Comparison of ENCODE assay signal across 13 mouse cellular contexts in genomic region chr12:16584964-16585363, GRCm38 (mm10).
"Had no signal": no experiment of that assay in that cellular context is flagged by ENCODE, and none has a peak within 500 bp of the region (broad histone marks: within the 10 kb centered on the region; RNA-seq: fewer than 3 reads in every experiment).

No protein-coding gene starts in this region.

- H3K27me3 ChIP-seq: limb, embryonic 12.5 days; liver, embryonic 13.5 days; midbrain, embryonic 13.5 days; stomach, embryonic 15.5 days had no signal

- H3K4me3 ChIP-seq: layer of hippocampus, adult 2 months; limb, embryonic 12.5 days; liver, embryonic 13.5 days; midbrain, embryonic 13.5 days; stomach, embryonic 15.5 days had no signal

- H3K4me2 ChIP-seq: limb, embryonic 12.5 days; lung, embryonic 14.5 days; midbrain, embryonic 13.5 days; stomach, embryonic 15.5 days had no signal

- H3K36me3 ChIP-seq: stomach, embryonic 15.5 days had no signal

- ATAC-seq: midbrain, embryonic 13.5 days had no signal

- H3K9ac ChIP-seq: limb, embryonic 12.5 days; lung, embryonic 14.5 days; midbrain, embryonic 13.5 days; stomach, embryonic 15.5 days had no signal

- H3K9me3 ChIP-seq: limb, embryonic 12.5 days; liver, embryonic 13.5 days; midbrain, embryonic 13.5 days; stomach, embryonic 15.5 days had no signal

- H3K27ac ChIP-seq: kidney, postnatal 0 days; layer of hippocampus, adult 2 months; limb, embryonic 12.5 days; midbrain, embryonic 13.5 days had no signal

- DNase-seq: kidney, adult 9 months; kidney, postnatal 36 days; liver, embryonic 13.5 days; lung, embryonic 14.5 days; lung, postnatal 10 days; right cerebral cortex, postnatal 14 days; thymus, adult 2 months; thymus, postnatal 25 days had no signal
